Mouse (Mus musculus): ENCODE results near the gene Cox7b.
"Not testable (repeated sequence)": the region's sequence is repeated elsewhere in the genome, so short reads cannot be mapped to it uniquely, and the experiment has no call there.

Gene Cox7b

GRCm38 (mm10) chrX:106015571-106016322 is at the start of gene Cox7b:
Gene Cox7b, plus strand, starts transcription at chrX:106015700.
- in situ Hi-C loops (cut with MseI, MboI), result no loop called here

GRCm38 (mm10) chrX:106001605-106002004 is 13.9 kb upstream of the Cox7b start:
- in situ Hi-C loops (cut with MseI, MboI), result no loop called here

GRCm38 (mm10) chrX:106010762-106011161 is 4.7 kb upstream of the Cox7b start:
- in situ Hi-C loops (cut with MseI, MboI), result no loop called here

GRCm38 (mm10) chrX:106011465-106012159 is 3.9 kb upstream of the Cox7b start, which contains the start of gene Magt1:
Gene Magt1, minus strand, starts transcription at chrX:106011906.
- in situ Hi-C loops (cut with MseI, MboI), result no loop called here

- in situ Hi-C loops (cut with MseI, MboI), result no loop called here
Observed at GRCm38 (mm10) chrX:106012559-106012958, 2.9 kb upstream of the Cox7b start.

GRCm38 (mm10) chrX:106013217-106013616 is 2.3 kb upstream of the Cox7b start:
- in situ Hi-C loops (cut with MseI, MboI), result no loop called here

- in situ Hi-C loops (cut with MseI, MboI), result not testable (repeated sequence)
Observed at GRCm38 (mm10) chrX:106014741-106015377, 641 bp upstream of the Cox7b start.

GRCm38 (mm10) chrX:106017102-106017501 is 1.6 kb downstream of the Cox7b start:
- in situ Hi-C loops (cut with MseI, MboI), result no loop called here

GRCm38 (mm10) chrX:106017516-106017915 is 2.0 kb downstream of the Cox7b start:
- in situ Hi-C loops (cut with MseI, MboI), result no loop called here

GRCm38 (mm10) chrX:106026418-106027342 is 11.2 kb downstream of the Cox7b start, which contains the start of gene Atp7a:
Gene Atp7a, plus strand, starts transcription at chrX:106027276.
- in situ Hi-C loops (cut with MseI, MboI), result loop anchor here (5.0 kb wide), 2 partner anchors 141 to 146 kb away; no protein-coding TSS in a partner anchor

GRCm38 (mm10) chrX:106027343-106027674 is 11.8 kb downstream of the Cox7b start:
- in situ Hi-C loops (cut with MseI, MboI), result loop anchor here (5.0 kb wide), 2 partner anchors 140 to 145 kb away; no protein-coding TSS in a partner anchor

GRCm38 (mm10) chrX:106030176-106030575 is 14.7 kb downstream of the Cox7b start:
- in situ Hi-C loops (cut with MseI, MboI), result no loop called here

- in situ Hi-C loops (cut with MseI, MboI), result no loop called here
Observed at GRCm38 (mm10) chrX:106031124-106031523, 15.6 kb downstream of the Cox7b start.

GRCm38 (mm10) chrX:106035727-106036126 is 20.2 kb downstream of the Cox7b start:
- in situ Hi-C loops (cut with MseI, MboI), result no loop called here

- in situ Hi-C loops (cut with MseI, MboI), result no loop called here
Observed at GRCm38 (mm10) chrX:106037185-106037752, 21.8 kb downstream of the Cox7b start.

GRCm38 (mm10) chrX:106043863-106044617 is 28.5 kb downstream of the Cox7b start:
- in situ Hi-C loops (cut with MseI, MboI), result no loop called here

GRCm38 (mm10) chrX:106045455-106045854 is 30.0 kb downstream of the Cox7b start:
- in situ Hi-C loops (cut with MseI, MboI), result no loop called here

GRCm38 (mm10) chrX:106045928-106046327 is 30.4 kb downstream of the Cox7b start:
- in situ Hi-C loops (cut with MseI, MboI), result no loop called here

GRCm38 (mm10) chrX:106048191-106048590 is 32.7 kb downstream of the Cox7b start:
- in situ Hi-C loops (cut with MseI, MboI), result no loop called here

Measured in mouse trophoblast stem cell (cell line).